Mouse (Mus musculus): ENCODE results near the gene Spata3.
A peak's percentile ranks its signal among the peaks of the same experiment; 100 is the strongest.
"Not testable (repeated sequence)": the region's sequence is repeated elsewhere in the genome, so short reads cannot be mapped to it uniquely, and the experiment has no call there.

The Spata3 gene

GRCm38 (mm10) chr1:86016516-86016915 is at the start of gene Spata3:
Gene Spata3, plus strand, starts transcription at chr1:86016816.
- no peak for DNase-seq (ENCODE audit: low read depth, low spot score)

GRCm38 (mm10) chr1:85969081-85969480 is 47.5 kb upstream of the Spata3 start:
- no peak for DNase-seq (ENCODE audit: low read depth, low spot score)

- no peak for DNase-seq (ENCODE audit: low read depth, low spot score)
These were observed 47.1 kb upstream of the Spata3 start for GRCm38 (mm10) chr1:85969519-85969918.

- DNase-seq (ENCODE audit: low read depth, low spot score) = no peak
These were observed 45.5 kb upstream of the Spata3 start for GRCm38 (mm10) chr1:85971070-85971469.

GRCm38 (mm10) chr1:85972341-85972740 is 44.3 kb upstream of the Spata3 start:
- no peak for DNase-seq (ENCODE audit: low read depth, low spot score)

- no peak for DNase-seq (ENCODE audit: low read depth, low spot score)
These were observed 43.1 kb upstream of the Spata3 start for GRCm38 (mm10) chr1:85973468-85973877.

GRCm38 (mm10) chr1:85977709-85978108 is 38.9 kb upstream of the Spata3 start:
- DNase-seq (ENCODE audit: low read depth, low spot score) = peak; percentile 25

- DNase-seq (ENCODE audit: low read depth, low spot score) = no peak
These were observed 34.8 kb upstream of the Spata3 start for GRCm38 (mm10) chr1:85981738-85982357.

GRCm38 (mm10) chr1:85985784-85986183 is 30.8 kb upstream of the Spata3 start:
- no peak for DNase-seq (ENCODE audit: low read depth, low spot score)

GRCm38 (mm10) chr1:85988351-85988750 is 28.3 kb upstream of the Spata3 start:
- no peak for DNase-seq (ENCODE audit: low read depth, low spot score)

GRCm38 (mm10) chr1:85988882-85989281 is 27.7 kb upstream of the Spata3 start:
- not testable (repeated sequence) for DNase-seq (ENCODE audit: low read depth, low spot score)

- DNase-seq (ENCODE audit: low read depth, low spot score) = no peak
These were observed 24.4 kb upstream of the Spata3 start for GRCm38 (mm10) chr1:85992175-85992574.

GRCm38 (mm10) chr1:85993541-85993940 is 23.1 kb upstream of the Spata3 start:
- DNase-seq (ENCODE audit: low read depth, low spot score) = no peak

GRCm38 (mm10) chr1:85997221-85997620 is 19.4 kb upstream of the Spata3 start:
- DNase-seq (ENCODE audit: low read depth, low spot score) = no peak

- peak; percentile 59 for DNase-seq (ENCODE audit: low read depth, low spot score)
These were observed 18.6 kb upstream of the Spata3 start for GRCm38 (mm10) chr1:85998012-85998411.

- DNase-seq (ENCODE audit: low read depth, low spot score) = peak; percentile 55
These were observed 16.6 kb upstream of the Spata3 start for GRCm38 (mm10) chr1:85999853-86000570.

- DNase-seq (ENCODE audit: low read depth, low spot score) = peak; percentile 62
These were observed 11.1 kb upstream of the Spata3 start for GRCm38 (mm10) chr1:86005540-86005939.

- DNase-seq (ENCODE audit: low read depth, low spot score) = peak; percentile 28
These were observed 10.6 kb upstream of the Spata3 start for GRCm38 (mm10) chr1:86006040-86006439.

- peak; percentile 93 for DNase-seq (ENCODE audit: low read depth, low spot score)
These were observed 8.8 kb upstream of the Spata3 start for GRCm38 (mm10) chr1:86007778-86008177.

GRCm38 (mm10) chr1:86015758-86016157 is 858 bp upstream of the Spata3 start:
- not testable (repeated sequence) for DNase-seq (ENCODE audit: low read depth, low spot score)

- peak; percentile 72 for DNase-seq (ENCODE audit: low read depth, low spot score)
These were observed 1.8 kb downstream of the Spata3 start for GRCm38 (mm10) chr1:86018235-86019055.

- peak; percentile 52 for DNase-seq (ENCODE audit: low read depth, low spot score)
These were observed 4.9 kb downstream of the Spata3 start for GRCm38 (mm10) chr1:86021365-86021989.

All from CD4-positive, CD25-positive, alpha-beta regulatory T cell, adult 2 months (primary cell).